Mouse (Mus musculus) kidney, adult 2 months (tissue): ENCODE results near the gene Dok1.

Source experiments
- CTCF ChIP-seq: fragments of 200-500 bp; conservative IDR thresholded peaks from 2 replicates; pipeline ENCODE4 v1.5.1; 2011; ENCODE audit warnings: low read depth, mild to moderate bottlenecking, control low read depth, low read length, moderate library complexity, mixed read lengths; ENCODE audit not compliant: insufficient read depth, insufficient read length
- POLR2A ChIP-seq: fragments of 200-500 bp; IDR thresholded peaks from one replicate; pipeline ENCODE4 v1.6.1; 2011; ENCODE audit warnings: low read depth, low read length, control low read depth

DNA sequence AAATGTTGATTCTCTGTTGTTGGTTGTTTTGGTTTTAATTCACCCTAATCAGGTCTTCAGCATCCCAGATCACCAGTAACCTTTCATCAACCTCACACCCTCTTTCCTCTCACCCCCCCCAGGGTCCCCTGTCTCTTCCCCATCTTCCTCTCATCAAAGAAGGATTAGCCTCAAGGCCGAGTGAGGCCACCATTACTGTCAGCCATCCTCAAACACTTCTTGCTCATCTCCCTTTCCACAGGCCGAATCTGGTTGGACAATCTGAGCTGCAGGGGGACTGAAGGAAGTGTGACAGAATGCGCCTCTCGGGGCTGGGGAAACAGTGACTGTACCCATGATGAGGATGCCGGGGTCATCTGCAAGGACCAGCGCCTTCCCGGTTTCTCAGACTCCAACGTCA is 3.9 kb upstream of the Dok1 start:
- TF ChIP-seq POLR2A (no peak), CTCF (no peak)
